Mouse (Mus musculus): ENCODE measurements around the gene Efcab5.

The Efcab5 gene

GRCm38 (mm10) chr11:77184926-77185325 lies 3.8 kb downstream of the Efcab5 start:
- Histone ChIP-seq H3K4me1 (replicated peaks; ENCODE audit: low read depth, low read length) (no peaks in the 10 kb centered on the region), H3K36me3 (ENCODE audit: insufficient read depth, low read length) (no peaks in the 10 kb centered on the region), H3K4me3 (replicated peaks; ENCODE audit: low read length) (no peak overlapping the region), H3K9me3 (ENCODE audit: low read length) (no peaks in the 10 kb centered on the region), H3K27me3 (ENCODE audit: insufficient read depth, low read length) (no peaks in the 10 kb centered on the region)
- TF ChIP-seq CTCF (conservative IDR thresholded peaks at IDR 0.05; ENCODE audit: low read length), result no peak
- TF ChIP-seq NANOG (IDR thresholded peaks at IDR 0.05; ENCODE audit: borderline replicate concordance, low read length), result no peak
- no peak for TF ChIP-seq POU5F1 (IDR thresholded peaks at IDR 0.05; ENCODE audit: borderline replicate concordance, low read length)

DNA sequence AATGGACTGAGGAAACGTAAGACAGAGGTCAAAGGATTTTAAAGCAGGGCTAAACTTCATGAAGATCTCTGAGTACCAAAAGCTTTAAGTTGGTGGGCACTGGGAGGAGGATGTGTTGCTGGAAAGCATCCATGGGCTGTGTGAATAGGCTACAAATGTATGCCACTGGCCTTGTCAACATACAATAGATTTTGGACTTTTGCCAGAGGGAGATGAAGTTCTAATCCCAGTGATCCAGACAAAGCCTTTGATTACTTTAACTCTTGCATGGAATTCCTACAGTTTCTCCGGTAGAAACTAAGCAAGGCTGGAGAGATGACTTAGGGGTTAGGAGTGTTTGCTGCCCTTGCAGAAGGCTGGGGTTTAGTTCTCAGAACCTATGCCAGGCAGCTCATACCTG lies 6.2 kb downstream of the Efcab5 start:
- TF ChIP-seq POU5F1 (IDR thresholded peaks at IDR 0.05; ENCODE audit: borderline replicate concordance, low read length) (no peak), CTCF (conservative IDR thresholded peaks at IDR 0.05; ENCODE audit: low read length) (no peak), NANOG (IDR thresholded peaks at IDR 0.05; ENCODE audit: borderline replicate concordance, low read length) (no peak)
- Histone ChIP-seq H3K4me3 (replicated peaks; ENCODE audit: low read length) (no peak overlapping the region), H3K9me3 (ENCODE audit: low read length) (no peaks in the 10 kb centered on the region), H3K27me3 (ENCODE audit: insufficient read depth, low read length) (no peaks in the 10 kb centered on the region), H3K36me3 (ENCODE audit: insufficient read depth, low read length) (no peaks in the 10 kb centered on the region), H3K4me1 (replicated peaks; ENCODE audit: low read depth, low read length) (no peaks in the 10 kb centered on the region)

GRCm38 (mm10) chr11:77182041-77182440 lies 6.7 kb downstream of the Efcab5 start:
- TF ChIP-seq CTCF (conservative IDR thresholded peaks at IDR 0.05; ENCODE audit: low read length) (no peak), NANOG (IDR thresholded peaks at IDR 0.05; ENCODE audit: borderline replicate concordance, low read length) (no peak), POU5F1 (IDR thresholded peaks at IDR 0.05; ENCODE audit: borderline replicate concordance, low read length) (no peak)
- H3K9me3 ChIP-seq (ENCODE audit: low read length), result no peaks in the 10 kb centered on the region
- H3K4me1 ChIP-seq (replicated peaks; ENCODE audit: low read depth, low read length), result no peaks in the 10 kb centered on the region
- no peaks in the 10 kb centered on the region for H3K27me3 ChIP-seq (ENCODE audit: insufficient read depth, low read length)
- H3K36me3 ChIP-seq (ENCODE audit: insufficient read depth, low read length), result no peaks in the 10 kb centered on the region
- H3K4me3 ChIP-seq (replicated peaks; ENCODE audit: low read length), result no peak overlapping the region

- Histone ChIP-seq H3K4me1 (replicated peaks; ENCODE audit: low read depth, low read length) (no peaks in the 10 kb centered on the region), H3K4me3 (replicated peaks; ENCODE audit: low read length) (no peak overlapping the region), H3K27me3 (ENCODE audit: insufficient read depth, low read length) (no peaks in the 10 kb centered on the region), H3K9me3 (ENCODE audit: low read length) (no peaks in the 10 kb centered on the region), H3K36me3 (ENCODE audit: insufficient read depth, low read length) (no peaks in the 10 kb centered on the region)
- TF ChIP-seq CTCF (conservative IDR thresholded peaks at IDR 0.05; ENCODE audit: low read length), result no peak
- no peak for TF ChIP-seq POU5F1 (IDR thresholded peaks at IDR 0.05; ENCODE audit: borderline replicate concordance, low read length)
- no peak for TF ChIP-seq NANOG (IDR thresholded peaks at IDR 0.05; ENCODE audit: borderline replicate concordance, low read length)
Measured at GRCm38 (mm10) chr11:77181528-77181927, 7.2 kb downstream of the Efcab5 start.

DNA sequence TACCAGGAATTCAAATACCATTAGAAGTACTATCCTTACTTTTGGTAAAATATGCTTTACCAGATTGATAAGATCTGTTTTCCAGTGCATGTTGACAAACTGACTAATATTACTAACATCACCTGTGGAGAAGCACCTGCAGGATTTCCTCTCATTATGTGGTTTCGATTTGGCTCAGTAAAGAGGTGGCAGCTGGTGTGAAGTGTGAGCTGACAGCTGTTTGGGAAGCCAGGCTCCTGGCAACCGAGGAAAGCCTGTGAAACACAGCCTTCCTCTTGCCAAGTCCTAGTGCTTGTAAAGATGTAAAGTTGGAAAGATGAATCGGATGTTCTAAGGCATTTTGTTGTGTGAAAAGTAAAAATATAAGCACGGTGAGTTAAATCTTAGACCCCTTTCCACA lies 7.9 kb downstream of the Efcab5 start:
- no peak for TF ChIP-seq POU5F1 (IDR thresholded peaks at IDR 0.05; ENCODE audit: borderline replicate concordance, low read length)
- no peak for TF ChIP-seq CTCF (conservative IDR thresholded peaks at IDR 0.05; ENCODE audit: low read length)
- no peak for TF ChIP-seq NANOG (IDR thresholded peaks at IDR 0.05; ENCODE audit: borderline replicate concordance, low read length)
- Histone ChIP-seq H3K27me3 (ENCODE audit: insufficient read depth, low read length) (no peaks in the 10 kb centered on the region), H3K9me3 (ENCODE audit: low read length) (no peaks in the 10 kb centered on the region), H3K4me3 (replicated peaks; ENCODE audit: low read length) (no peak overlapping the region), H3K4me1 (replicated peaks; ENCODE audit: low read depth, low read length) (no peaks in the 10 kb centered on the region), H3K36me3 (ENCODE audit: insufficient read depth, low read length) (no peaks in the 10 kb centered on the region)

- TF ChIP-seq NANOG (IDR thresholded peaks at IDR 0.05; ENCODE audit: borderline replicate concordance, low read length), result no peak
- TF ChIP-seq CTCF (conservative IDR thresholded peaks at IDR 0.05; ENCODE audit: low read length), result no peak
- TF ChIP-seq POU5F1 (IDR thresholded peaks at IDR 0.05; ENCODE audit: borderline replicate concordance, low read length), result no peak
- no peaks in the 10 kb centered on the region for H3K4me1 ChIP-seq (replicated peaks; ENCODE audit: low read depth, low read length)
- H3K9me3 ChIP-seq (ENCODE audit: low read length), result no peaks in the 10 kb centered on the region
- no peak overlapping the region for H3K4me3 ChIP-seq (replicated peaks; ENCODE audit: low read length)
- H3K36me3 ChIP-seq (ENCODE audit: insufficient read depth, low read length), result no peaks in the 10 kb centered on the region
- no peaks in the 10 kb centered on the region for H3K27me3 ChIP-seq (ENCODE audit: insufficient read depth, low read length)
Measured at GRCm38 (mm10) chr11:77179771-77180170, 9.0 kb downstream of the Efcab5 start.

GRCm38 (mm10) chr11:77174531-77174930 lies 14.2 kb downstream of the Efcab5 start:
- Histone ChIP-seq H3K4me1 (replicated peaks; ENCODE audit: low read depth, low read length) (no peaks in the 10 kb centered on the region), H3K4me3 (replicated peaks; ENCODE audit: low read length) (no peak overlapping the region), H3K9me3 (ENCODE audit: low read length) (no peaks in the 10 kb centered on the region), H3K36me3 (ENCODE audit: insufficient read depth, low read length) (no peaks in the 10 kb centered on the region), H3K27me3 (ENCODE audit: insufficient read depth, low read length) (0 out of 2 replicates have a peak, but pooled peaks cover 2% of the 10 kb centered on the region)
- TF ChIP-seq CTCF (conservative IDR thresholded peaks at IDR 0.05; ENCODE audit: low read length) (no peak), POU5F1 (IDR thresholded peaks at IDR 0.05; ENCODE audit: borderline replicate concordance, low read length) (no peak), NANOG (IDR thresholded peaks at IDR 0.05; ENCODE audit: borderline replicate concordance, low read length) (no peak)

DNA sequence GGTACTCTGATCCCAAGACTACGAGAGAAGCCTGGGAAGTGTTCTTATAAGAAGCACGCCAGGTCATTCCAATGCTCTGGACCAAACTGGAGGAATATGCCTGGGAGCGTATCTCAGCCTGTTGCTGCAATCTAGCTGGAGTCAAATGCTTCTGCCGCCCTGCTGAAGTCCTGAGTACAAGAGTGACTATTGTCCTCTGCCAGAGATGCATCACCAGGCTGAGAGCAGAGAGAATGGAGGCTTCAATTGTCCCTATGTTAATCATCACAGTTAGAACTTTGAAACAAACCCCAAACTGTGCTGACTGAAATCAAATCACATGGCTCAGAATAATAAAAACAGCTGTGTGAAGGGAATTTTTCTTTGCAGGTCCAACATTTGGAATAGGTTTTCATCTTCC lies 15.0 kb downstream of the Efcab5 start:
- Histone ChIP-seq H3K4me3 (replicated peaks; ENCODE audit: low read length) (no peak overlapping the region), H3K9me3 (ENCODE audit: low read length) (no peaks in the 10 kb centered on the region), H3K27me3 (ENCODE audit: insufficient read depth, low read length) (peaks cover 7% of the 10 kb centered on the region; the same call in 1 of the 2 replicates), H3K36me3 (ENCODE audit: insufficient read depth, low read length) (no peaks in the 10 kb centered on the region), H3K4me1 (replicated peaks; ENCODE audit: low read depth, low read length) (no peaks in the 10 kb centered on the region)
- TF ChIP-seq CTCF (conservative IDR thresholded peaks at IDR 0.05; ENCODE audit: low read length) (no peak), NANOG (IDR thresholded peaks at IDR 0.05; ENCODE audit: borderline replicate concordance, low read length) (no peak), POU5F1 (IDR thresholded peaks at IDR 0.05; ENCODE audit: borderline replicate concordance, low read length) (no peak)

- H3K27me3 ChIP-seq (ENCODE audit: insufficient read depth, low read length), result no peaks in the 10 kb centered on the region
- H3K36me3 ChIP-seq (ENCODE audit: insufficient read depth, low read length), result no peaks in the 10 kb centered on the region
- no peak overlapping the region for H3K4me3 ChIP-seq (replicated peaks; ENCODE audit: low read length)
- no peaks in the 10 kb centered on the region for H3K9me3 ChIP-seq (ENCODE audit: low read length)
- no peak for TF ChIP-seq NANOG (IDR thresholded peaks at IDR 0.05; ENCODE audit: borderline replicate concordance, low read length)
- no peak for TF ChIP-seq POU5F1 (IDR thresholded peaks at IDR 0.05; ENCODE audit: borderline replicate concordance, low read length)
- no peak for TF ChIP-seq CTCF (conservative IDR thresholded peaks at IDR 0.05; ENCODE audit: low read length)
- H3K4me1 ChIP-seq (replicated peaks; ENCODE audit: low read depth, low read length), result 0 out of 2 replicates have a peak, but pooled peaks cover 10% of the 10 kb centered on the region
Measured at GRCm38 (mm10) chr11:77160744-77161143, 28.0 kb downstream of the Efcab5 start.
